Mouse (Mus musculus): ENCODE measurements around the gene Pik3c2a. TPM values are rescaled to one million over a fixed set of nuclear protein-coding genes. Genes with fewer than 3 reads are reported as not detected.

The Pik3c2a gene
- total RNA-seq (2021), result 10 to 100 TPM; 22.2 to 23.8 TPM
- long read RNA-seq, result 0 reads

GRCm38 (mm10) chr7:116443004-116443696, at the start of gene Pik3c2a:
Gene Pik3c2a (minus strand): TSS chr7:116443449.
- peak; percentile 93 to 94 for DNase-seq (ENCODE audit: low spot score in 2 of 2)

DNA sequence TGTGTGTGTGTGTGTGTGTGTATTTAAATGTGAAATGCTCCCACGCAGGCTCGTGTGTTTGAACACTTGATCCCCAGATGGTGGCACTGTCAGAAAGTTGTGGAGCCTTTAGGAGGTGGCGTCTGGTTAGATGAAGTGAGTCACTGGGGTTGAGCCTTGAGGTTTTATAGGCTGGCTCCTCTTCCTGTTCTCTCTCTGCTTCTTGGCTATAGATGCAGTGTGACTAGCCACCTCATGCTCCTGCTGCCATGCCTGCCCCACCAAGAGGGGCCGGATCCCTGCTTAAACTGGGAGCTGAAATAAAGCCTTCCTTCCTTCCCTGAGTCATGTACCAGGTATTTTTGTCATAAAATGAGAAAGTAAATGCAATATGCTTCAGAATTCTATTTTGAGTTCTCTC, 47.9 kb upstream of the Pik3c2a start:
- no peak for DNase-seq (ENCODE audit: low spot score in 2 of 2)

- no peak for DNase-seq (ENCODE audit: low spot score in 2 of 2)
These were observed 41.9 kb upstream of the Pik3c2a start for GRCm38 (mm10) chr7:116485062-116485601.

GRCm38 (mm10) chr7:116484213-116484612, 41.0 kb upstream of the Pik3c2a start:
- no peak for DNase-seq (ENCODE audit: low spot score in 2 of 2)

GRCm38 (mm10) chr7:116483782-116484181, 40.5 kb upstream of the Pik3c2a start:
- no peak for DNase-seq (ENCODE audit: low spot score in 2 of 2)

DNA sequence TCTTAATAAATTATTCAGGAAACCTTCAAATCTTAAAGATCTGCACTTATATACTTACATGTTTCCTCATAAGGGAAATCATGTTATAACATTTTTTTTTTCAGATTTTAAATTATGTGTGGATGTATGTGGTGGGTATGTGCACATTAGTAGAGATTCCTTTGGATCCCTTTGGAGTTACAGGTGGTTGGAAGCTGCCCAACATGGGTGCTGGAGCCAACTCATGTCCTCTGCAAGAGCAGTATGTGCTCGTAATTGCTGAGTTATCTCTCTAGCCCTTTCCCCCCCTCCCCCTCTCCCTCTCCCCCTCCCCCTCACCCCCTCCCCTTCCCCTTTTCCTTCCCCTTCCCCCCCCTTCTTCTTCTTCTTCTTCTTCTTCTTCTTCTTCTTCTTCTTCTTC, 39.9 kb upstream of the Pik3c2a start:
- no peak for DNase-seq (ENCODE audit: low spot score in 2 of 2)

DNA sequence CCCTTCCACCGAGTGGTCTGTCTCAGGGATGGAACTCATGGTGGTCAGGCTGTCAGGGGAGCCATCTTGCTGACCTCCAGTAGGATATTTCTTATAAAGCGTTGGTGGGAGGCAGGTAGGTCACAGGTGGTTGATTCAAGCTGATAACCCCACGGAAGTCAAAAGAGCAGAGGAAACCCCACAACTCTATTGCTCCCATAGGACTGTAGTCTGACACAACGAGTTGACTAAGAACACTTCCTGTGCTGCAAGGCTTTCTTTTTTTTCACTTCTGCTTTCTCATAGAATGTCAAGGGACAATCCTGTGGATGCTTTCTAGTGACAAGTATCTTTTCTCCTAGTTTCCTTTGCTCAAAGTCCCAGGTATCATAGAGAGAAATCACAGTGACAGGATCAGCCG, 33.0 kb upstream of the Pik3c2a start:
- DNase-seq (ENCODE audit: low spot score in 2 of 2), result no peak

GRCm38 (mm10) chr7:116475836-116476235, 32.6 kb upstream of the Pik3c2a start:
- DNase-seq (ENCODE audit: low spot score in 2 of 2), result no peak

DNA sequence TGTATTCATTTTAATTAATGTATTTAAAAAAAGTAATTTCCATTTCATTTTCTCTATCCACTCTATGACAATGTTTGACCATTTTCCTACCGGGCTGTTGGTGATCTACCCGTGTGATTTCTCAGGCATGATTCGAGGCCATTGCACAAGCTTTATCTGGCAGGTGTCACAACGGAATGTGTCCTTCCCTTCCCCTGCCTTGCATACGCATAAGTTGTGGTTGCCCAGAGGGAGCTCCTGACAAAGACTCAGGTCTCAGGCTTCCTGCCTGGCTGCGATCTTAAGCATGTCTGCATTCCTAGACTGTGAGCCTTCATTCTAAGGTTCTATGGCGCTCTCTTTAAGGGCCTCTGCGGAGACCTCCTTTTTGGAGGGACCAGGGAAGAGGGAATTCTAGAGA, 18.9 kb upstream of the Pik3c2a start:
- no peak for DNase-seq (ENCODE audit: low spot score in 2 of 2)

- peak in 1 of 2 experiments; percentile 15 for DNase-seq (ENCODE audit: low spot score in 2 of 2)
These were observed 15.8 kb upstream of the Pik3c2a start for GRCm38 (mm10) chr7:116458985-116459441.

GRCm38 (mm10) chr7:116457391-116457790, 14.1 kb upstream of the Pik3c2a start:
- no peak for DNase-seq (ENCODE audit: low spot score in 2 of 2)

DNA sequence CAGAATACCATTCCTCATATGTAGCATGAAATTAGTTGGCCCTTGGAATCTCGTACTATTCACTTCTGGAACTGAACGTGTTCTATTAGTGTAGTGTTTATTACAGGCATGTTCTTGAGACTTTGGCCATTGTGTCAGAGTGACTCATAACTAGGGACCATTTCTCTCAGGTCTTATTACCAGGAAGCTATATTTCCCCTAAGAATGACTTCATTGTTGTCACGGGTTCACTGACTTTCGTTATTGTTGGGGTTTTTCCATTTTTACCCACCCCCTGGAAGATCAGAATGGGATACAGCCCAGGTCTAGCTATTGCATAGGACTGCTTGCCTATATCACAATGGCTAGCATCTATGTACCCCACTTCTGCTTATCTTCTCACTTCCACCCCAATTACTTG, 13.7 kb upstream of the Pik3c2a start:
- no peak for DNase-seq (ENCODE audit: low spot score in 2 of 2)

GRCm38 (mm10) chr7:116446645-116447044, 3.4 kb upstream of the Pik3c2a start:
- no peak for DNase-seq (ENCODE audit: low spot score in 2 of 2)

DNA sequence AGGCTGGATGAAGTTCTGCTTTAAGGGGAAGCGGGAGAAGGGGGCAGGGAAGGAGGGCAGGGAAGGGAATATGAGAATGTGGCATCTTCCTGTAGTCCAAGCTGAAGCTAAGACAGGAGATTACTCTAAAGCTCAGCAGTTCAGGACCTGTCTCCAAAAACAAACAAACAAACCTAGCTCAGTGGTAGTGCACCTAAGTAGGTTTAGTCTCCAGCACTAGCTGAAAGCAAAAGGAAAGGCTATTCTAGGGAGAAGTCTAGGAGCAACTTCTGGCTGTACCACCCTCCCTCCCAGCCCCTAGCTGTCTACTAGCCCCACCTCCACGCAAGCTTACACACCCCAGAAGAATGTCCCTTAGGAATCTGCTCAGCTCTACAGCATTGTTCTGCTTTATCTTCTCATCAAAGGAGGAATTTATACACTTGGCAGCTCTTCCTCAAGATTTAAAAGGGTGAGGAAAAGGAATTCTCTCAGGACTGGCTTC, 1.1 kb upstream of the Pik3c2a start:
- no peak for DNase-seq (ENCODE audit: low spot score in 2 of 2)

- no peak for DNase-seq (ENCODE audit: low spot score in 2 of 2)
These were observed 562 bp upstream of the Pik3c2a start for GRCm38 (mm10) chr7:116443697-116444325.

DNA sequence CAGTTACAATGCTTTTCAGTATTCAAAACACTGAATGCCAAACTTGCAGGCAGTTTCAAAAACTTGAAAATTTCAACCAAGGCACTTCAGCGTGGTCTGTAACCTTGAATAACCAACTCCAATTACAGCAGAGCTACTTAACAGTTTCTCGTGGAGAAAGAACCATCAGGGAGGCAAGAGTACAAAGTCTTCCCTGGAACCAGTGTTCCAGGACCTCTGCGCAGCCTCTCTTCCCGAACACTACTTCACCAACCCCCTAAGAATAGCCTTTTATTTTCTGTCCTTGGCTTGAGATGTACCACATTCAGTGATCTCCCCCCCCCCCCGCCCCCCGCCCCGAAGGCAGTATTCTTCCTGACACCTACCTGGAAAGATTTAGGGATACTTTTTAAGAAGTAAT, 1.0 kb downstream of the Pik3c2a start:
- no peak for DNase-seq (ENCODE audit: low spot score in 2 of 2)

DNA sequence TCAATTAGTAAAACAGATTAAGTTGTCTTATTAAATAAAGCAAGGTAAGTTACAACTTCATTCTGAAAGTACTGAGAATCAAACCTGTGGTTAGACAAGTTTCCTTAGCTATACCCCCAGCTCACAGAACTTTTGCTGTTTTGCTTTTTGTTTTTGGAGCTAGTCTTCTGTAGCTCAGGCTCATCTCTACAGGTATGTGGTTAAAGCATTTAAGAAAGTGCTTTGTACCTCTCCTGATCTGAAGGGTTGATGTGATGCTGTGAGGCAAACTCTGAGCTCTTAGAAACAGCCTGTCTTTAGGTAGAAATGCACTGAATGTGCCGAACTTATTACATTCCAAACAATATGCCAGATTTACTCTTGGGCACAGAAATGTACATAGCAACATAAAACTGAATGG, 1.9 kb downstream of the Pik3c2a start:
- DNase-seq (ENCODE audit: low spot score in 2 of 2), result no peak

- DNase-seq (ENCODE audit: low spot score in 2 of 2), result no peak
These were observed 11.6 kb downstream of the Pik3c2a start for GRCm38 (mm10) chr7:116431661-116432060.

DNA sequence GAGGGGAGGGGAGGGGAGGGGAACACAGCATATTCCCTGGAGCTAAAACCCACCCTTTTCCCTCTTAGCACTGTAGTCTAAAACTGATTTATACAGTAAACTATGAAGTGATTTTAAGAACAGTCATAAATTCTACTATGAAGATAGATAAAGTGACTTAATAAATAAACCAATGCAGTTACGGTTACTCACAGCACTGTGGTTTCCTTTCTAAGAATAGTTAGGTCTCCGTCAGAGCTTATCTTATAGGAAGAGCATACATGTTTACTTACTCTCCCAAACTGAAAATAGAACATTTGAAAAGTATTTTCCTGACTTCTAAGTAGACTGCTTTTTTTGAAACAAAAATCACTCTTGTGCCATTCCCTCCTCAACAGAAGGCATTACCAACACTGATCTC, 12.3 kb downstream of the Pik3c2a start:
- DNase-seq (ENCODE audit: low spot score in 2 of 2), result no peak

DNA sequence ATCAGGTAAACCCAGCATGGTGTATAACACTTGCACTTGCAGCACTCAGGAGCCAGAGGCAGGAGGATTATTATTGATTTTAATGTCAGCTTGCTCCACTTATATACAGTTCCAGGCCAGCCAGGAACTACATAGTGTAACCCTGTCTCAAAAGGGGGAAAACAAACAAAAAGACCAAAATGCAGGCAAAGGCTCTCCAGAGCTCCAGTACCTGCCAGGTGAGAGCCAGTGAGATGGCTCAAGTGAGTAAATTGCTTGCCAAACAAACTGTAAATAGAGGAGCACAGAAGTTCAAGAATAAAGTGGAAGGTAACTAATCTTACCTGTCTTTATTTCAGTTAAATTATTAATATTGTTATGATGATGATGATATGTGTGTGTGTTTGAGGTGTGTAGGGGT, 16.0 kb downstream of the Pik3c2a start:
- no peak for DNase-seq (ENCODE audit: low spot score in 2 of 2)

DNA sequence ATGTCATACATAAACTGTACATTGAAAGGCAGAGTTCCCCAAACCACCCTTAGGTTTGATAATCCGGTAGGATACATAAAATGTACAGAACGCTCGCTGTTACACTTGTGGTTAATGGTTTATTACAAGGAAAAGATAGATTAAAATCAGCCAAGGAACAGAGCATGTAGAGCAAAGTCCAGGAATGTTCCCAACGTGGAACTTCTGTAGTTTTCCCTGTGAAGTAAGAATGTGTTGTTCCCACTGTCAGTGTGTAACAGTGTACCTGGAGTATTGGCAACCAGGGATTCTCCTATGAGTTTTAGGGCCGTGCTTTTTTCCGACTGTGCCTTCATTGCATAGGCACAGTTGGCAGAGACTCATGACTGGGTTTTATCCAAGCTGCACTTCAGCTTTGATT, 17.5 kb downstream of the Pik3c2a start:
- DNase-seq (ENCODE audit: low spot score in 2 of 2), result no peak

DNA sequence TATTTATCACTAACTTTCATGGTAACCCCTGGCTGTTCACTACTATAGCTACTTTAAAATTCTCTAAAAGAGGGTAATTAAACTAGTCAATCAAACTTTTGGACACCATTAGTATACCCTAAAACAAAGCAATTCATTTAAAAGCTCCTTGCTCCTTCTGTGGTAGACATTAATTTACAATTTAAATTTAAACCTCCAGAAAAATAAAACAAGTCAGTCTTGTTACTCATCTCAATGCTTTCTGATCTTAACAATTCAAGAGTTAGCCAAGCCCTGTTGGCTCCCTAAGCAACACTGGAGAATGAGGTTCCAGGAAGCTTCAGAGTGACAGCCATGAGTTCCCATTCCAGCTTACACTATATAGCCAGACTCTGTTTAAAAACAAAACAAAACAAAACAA, 22.2 kb downstream of the Pik3c2a start:
- DNase-seq (ENCODE audit: low spot score in 2 of 2), result no peak

DNA sequence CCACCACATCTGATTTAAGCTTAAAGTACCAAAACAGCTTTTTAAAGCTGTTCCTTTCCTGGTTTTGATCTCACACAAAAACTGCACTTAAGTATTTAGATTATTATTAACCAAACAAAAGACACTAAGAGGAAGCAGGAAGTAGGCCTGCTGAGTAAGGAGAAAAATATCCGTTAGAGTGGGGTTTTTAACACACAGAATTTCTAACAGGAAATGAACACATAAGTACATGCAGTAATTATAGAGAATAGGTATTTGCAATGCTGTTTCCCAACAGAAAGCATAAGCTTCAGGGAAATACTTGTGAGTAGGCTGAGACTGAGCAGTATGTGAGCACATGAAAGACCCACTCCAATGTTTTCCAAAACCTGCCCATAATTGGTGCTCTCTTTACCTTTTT, 33.8 kb downstream of the Pik3c2a start:
- DNase-seq (ENCODE audit: low spot score in 2 of 2), result no peak

All from layer of hippocampus, postnatal 10 days (tissue).